Mouse (Mus musculus) left cerebral cortex, adult 2 months (tissue): ENCODE results near the gene Fkbp2. TPM values are rescaled to one million over a fixed set of nuclear protein-coding genes. Genes with fewer than 3 reads are reported as not detected.
"Not testable (repeated sequence)": the region's sequence is repeated elsewhere in the genome, so short reads cannot be mapped to it uniquely, and the experiment has no call there.

Experiments
- DNase-seq, 2 experiments: peaks; one replicate each; pipeline ENCODE4 v3.0.0; 2021 to 2022; ENCODE audit warnings: low spot score in 2 of 2, mixed read lengths in 1 of 2; ENCODE audit errors: extremely low spot score in 1 of 2
- H3K27ac ChIP-seq: fragments of 200-600 bp; 2 replicates; pipeline ENCODE4 v1.8.1; 2022
- H3K4me3 ChIP-seq: fragments of 200-600 bp; 2 replicates; pipeline ENCODE4 v1.8.1; 2022
- CTCF ChIP-seq: fragments of 200-600 bp; IDR thresholded peaks from 2 replicates; pipeline ENCODE4 v1.8.1; 2022; ENCODE audit warnings: antibody characterized with exemption, mild to moderate bottlenecking, moderate library complexity
- intact Hi-C: fragments of 180-260 bp; cut with DNase I; formaldehyde crosslinking; loops from one replicate; pipeline ENCODE4 v1.15.1; 2025
- total RNA-seq, 2 experiments: library from RNA; stranded (reverse); gene quantifications; 2 replicates each; pipeline ENCODE4 v1.2.3; 2021

The Fkbp2 gene
- total RNA-seq, 2 experiments from 2014 or later: 106 to 108 TPM

GRCm38 (mm10) chr19:6999360-7000063 lies 19.2 kb upstream of the Fkbp2 start:
- Histone ChIP-seq H3K27ac (no peak overlapping the region), H3K4me3 (no peak overlapping the region)
- no peak for DNase-seq
- TF ChIP-seq CTCF: no peak
- intact Hi-C loops: no loop called here

GRCm38 (mm10) chr19:6997721-6998290 lies 17.5 kb upstream of the Fkbp2 start:
- H3K27ac ChIP-seq: no peak overlapping the region
- DNase-seq: no peak
- TF ChIP-seq CTCF: no peak
- intact Hi-C loops: loop anchor here (2.0 kb wide), 1 partner anchor 21 kb away; the partner anchor contains the start of gene Fermt3
- no peak overlapping the region for H3K4me3 ChIP-seq

- no peak for TF ChIP-seq CTCF
- H3K4me3 ChIP-seq: peak within 1 kb of the TSS; percentile 89
- peak; percentile 79 to 80 for DNase-seq
- intact Hi-C loops: loop anchor here (2.0 kb wide), 1 partner anchor 23 kb away; the partner anchor contains the start of gene Fermt3
- peak within 1 kb of the TSS; percentile 89 for H3K27ac ChIP-seq
Observed at GRCm38 (mm10) chr19:6996006-6996405, 15.7 kb upstream of the Fkbp2 start, which contains the start of the genes Nudt22 and Trpt1. Gene Nudt22 (minus strand): TSS chr19:6996117. Gene Trpt1 (plus strand): TSS chr19:6996131.

GRCm38 (mm10) chr19:6995255-6995991 lies 15.1 kb upstream of the Fkbp2 start:
- H3K4me3 ChIP-seq: peak overlapping the region; percentile 89
- DNase-seq: no peak
- H3K27ac ChIP-seq: peak overlapping the region; percentile 63
- intact Hi-C loops: no loop called here
- no peak for TF ChIP-seq CTCF

GRCm38 (mm10) chr19:6994489-6994888 lies 14.2 kb upstream of the Fkbp2 start:
- no peak for TF ChIP-seq CTCF
- no peak overlapping the region for H3K4me3 ChIP-seq
- intact Hi-C loops: no loop called here

GRCm38 (mm10) chr19:6994002-6994401 lies 13.7 kb upstream of the Fkbp2 start:
- no peak overlapping the region for H3K27ac ChIP-seq
- no peak for TF ChIP-seq CTCF
- intact Hi-C loops: no loop called here
- no peak overlapping the region for H3K4me3 ChIP-seq
- DNase-seq: no peak

More at GRCm38 (mm10) chr19:6994489-6994888, 14.2 kb upstream of the Fkbp2 start:
- DNase-seq: no peak
- no peak overlapping the region for H3K27ac ChIP-seq

- intact Hi-C loops: no loop called here
- Histone ChIP-seq H3K4me3 (peak overlapping the region; percentile 73), H3K27ac (no peak overlapping the region; the same call in 1 of the 2 replicates)
- DNase-seq: no peak
- no peak for TF ChIP-seq CTCF
Observed at GRCm38 (mm10) chr19:6993011-6993770, 12.9 kb upstream of the Fkbp2 start.

- TF ChIP-seq CTCF: no peak; the same call in 1 of the 2 replicates
- Histone ChIP-seq H3K27ac (peak within 1 kb of the TSS; percentile 86), H3K4me3 (peak within 1 kb of the TSS; percentile 73)
- intact Hi-C loops: no loop called here
- peak; percentile 91 to 95 for DNase-seq
Observed at GRCm38 (mm10) chr19:6992011-6992858, 11.9 kb upstream of the Fkbp2 start, which contains the start of gene Dnajc4. Gene Dnajc4 (minus strand): TSS chr19:6992572.

GRCm38 (mm10) chr19:6991166-6991565 lies 10.9 kb upstream of the Fkbp2 start:
- H3K4me3 ChIP-seq, H3K27ac ChIP-seq, intact Hi-C loops, DNase-seq: not testable (repeated sequence)

GRCm38 (mm10) chr19:6990712-6991111 lies 10.4 kb upstream of the Fkbp2 start:
- no peak overlapping the region for H3K27ac ChIP-seq
- intact Hi-C loops: no loop called here
- TF ChIP-seq CTCF: no peak
- no peak for DNase-seq
- H3K4me3 ChIP-seq: no peak overlapping the region

- no peak for TF ChIP-seq CTCF
- DNase-seq: no peak
Observed at GRCm38 (mm10) chr19:6989251-6989650, 8.9 kb upstream of the Fkbp2 start.

More at GRCm38 (mm10) chr19:6989251-6989650, 8.9 kb upstream of the Fkbp2 start:
- intact Hi-C loops: no loop called here
- no peak overlapping the region for H3K4me3 ChIP-seq
- no peak overlapping the region for H3K27ac ChIP-seq
